Mouse (Mus musculus) MN1 (cell line): ENCODE results near the gene Ripply3.

Source experiments
- DNase-seq: peaks from one replicate; pipeline ENCODE4 v3.0.0-alpha.2; 2016; ENCODE audit warnings: low spot score

Gene Ripply3

DNA sequence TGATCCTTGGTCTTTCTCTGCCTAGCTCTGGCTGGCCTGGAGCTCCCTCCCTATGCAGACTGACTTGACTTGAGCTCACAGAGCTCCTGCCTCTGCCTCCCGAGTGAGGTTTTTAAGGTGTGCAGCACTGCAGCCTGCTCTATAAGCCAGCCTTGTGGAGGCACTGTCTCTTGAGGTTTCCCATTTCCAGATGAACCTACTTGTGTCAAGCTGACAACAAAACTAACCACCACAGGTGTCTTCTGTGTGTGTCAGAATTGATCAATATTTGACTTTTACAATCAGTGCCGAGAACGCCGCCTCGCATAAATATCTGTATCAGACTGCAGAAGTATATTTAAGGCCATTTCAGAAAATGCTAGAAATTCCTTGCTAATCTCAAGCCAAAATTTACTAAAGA, 13.6 kb upstream of the Ripply3 start:
- DNase-seq: no peak

DNA sequence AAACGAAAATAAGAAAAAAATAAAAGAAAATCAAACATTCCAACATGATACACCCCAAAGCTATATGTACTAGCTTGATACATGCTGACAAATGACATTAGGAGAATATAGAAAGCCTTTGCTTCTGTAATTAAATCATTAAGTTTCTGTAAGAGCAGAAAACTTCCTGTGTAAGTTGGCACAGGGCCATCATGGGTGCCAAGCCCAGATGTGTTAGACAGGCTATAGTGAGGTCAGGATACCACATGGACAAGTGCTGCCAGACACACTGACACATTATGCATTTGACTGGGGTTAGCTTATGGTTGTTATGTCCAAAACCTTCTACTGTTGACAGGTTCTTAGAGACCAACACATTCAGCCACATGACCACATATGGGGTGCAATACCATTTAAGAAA, 13.0 kb upstream of the Ripply3 start:
- no peak for DNase-seq

DNA sequence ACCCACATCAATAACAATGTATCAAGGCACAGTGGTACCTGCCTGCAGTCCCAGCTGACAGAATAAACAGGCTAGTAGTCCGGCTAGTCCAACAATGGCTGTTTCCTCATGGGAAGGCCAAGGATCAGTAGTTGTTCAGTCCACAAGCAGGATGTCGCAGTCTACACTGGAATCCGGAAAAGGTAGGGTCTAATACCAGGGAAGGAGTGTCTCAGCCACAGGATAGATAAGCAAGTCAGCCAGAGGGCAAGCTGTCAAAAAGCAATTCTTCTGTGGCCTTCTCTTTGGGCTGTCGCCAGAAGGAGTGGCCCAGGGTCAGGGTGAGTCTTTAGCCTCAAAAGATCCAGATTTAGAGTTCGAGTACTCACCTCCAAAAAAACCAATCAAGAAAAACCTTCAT, 10.5 kb upstream of the Ripply3 start:
- DNase-seq: no peak

DNA sequence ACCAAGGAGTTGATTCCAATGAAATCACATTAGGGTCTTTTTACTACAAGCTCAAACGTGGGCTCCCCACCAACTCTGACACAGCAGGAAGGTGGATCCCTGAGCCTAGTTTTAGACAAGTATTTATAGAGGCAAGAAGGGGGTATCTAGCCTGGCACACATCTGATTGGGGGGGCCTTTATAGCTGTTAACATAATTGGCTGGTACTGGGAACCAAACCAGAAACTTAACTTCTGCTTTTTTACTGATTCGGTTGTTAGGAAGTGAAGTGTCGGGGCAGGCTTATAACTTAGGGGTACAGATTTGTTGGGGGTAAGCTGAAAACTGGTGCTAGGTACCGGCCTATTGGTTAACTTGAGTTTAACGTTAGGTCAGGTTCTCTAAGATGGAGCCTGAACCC, 8.0 kb upstream of the Ripply3 start:
- no peak for DNase-seq

DNA sequence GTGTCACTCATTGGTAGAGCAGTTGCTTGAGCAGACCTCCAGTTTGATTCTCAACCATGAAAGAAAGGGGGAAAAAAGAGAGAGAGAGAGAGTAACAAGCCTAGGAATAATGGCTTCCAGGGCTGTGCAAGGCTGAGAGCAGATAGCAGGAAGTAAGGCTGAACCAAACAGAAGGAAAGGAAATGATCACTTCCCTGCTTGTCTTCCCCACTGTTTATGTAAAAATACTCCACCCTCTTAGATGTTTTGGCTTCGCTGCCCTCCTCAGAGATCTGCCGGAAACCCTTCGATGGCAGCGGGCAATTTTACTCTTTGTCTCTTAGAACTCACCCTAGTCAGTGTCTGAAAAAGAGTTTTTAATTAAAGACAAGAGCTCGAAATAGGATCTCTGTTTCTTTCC, 4.5 kb upstream of the Ripply3 start:
- DNase-seq: no peak

DNA sequence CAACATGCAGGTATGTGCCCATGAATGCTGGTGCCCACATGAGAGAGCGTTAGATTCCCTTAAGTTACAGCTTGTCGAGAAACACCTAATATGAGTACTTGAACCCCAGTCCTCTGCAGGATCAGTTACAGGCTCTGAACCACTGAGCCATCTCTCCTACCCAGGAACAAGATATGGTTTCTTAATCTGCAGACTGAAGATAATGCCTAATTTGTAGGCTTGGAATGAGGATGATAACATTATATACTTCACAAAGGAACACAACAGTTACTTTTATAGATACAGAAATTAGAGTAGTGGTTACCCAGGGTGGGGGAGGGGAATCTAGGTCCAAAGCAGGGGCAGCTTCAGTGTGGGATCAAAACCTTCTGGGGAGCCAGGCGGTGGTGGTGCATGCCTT, 2.2 kb upstream of the Ripply3 start:
- DNase-seq: no peak

DNA sequence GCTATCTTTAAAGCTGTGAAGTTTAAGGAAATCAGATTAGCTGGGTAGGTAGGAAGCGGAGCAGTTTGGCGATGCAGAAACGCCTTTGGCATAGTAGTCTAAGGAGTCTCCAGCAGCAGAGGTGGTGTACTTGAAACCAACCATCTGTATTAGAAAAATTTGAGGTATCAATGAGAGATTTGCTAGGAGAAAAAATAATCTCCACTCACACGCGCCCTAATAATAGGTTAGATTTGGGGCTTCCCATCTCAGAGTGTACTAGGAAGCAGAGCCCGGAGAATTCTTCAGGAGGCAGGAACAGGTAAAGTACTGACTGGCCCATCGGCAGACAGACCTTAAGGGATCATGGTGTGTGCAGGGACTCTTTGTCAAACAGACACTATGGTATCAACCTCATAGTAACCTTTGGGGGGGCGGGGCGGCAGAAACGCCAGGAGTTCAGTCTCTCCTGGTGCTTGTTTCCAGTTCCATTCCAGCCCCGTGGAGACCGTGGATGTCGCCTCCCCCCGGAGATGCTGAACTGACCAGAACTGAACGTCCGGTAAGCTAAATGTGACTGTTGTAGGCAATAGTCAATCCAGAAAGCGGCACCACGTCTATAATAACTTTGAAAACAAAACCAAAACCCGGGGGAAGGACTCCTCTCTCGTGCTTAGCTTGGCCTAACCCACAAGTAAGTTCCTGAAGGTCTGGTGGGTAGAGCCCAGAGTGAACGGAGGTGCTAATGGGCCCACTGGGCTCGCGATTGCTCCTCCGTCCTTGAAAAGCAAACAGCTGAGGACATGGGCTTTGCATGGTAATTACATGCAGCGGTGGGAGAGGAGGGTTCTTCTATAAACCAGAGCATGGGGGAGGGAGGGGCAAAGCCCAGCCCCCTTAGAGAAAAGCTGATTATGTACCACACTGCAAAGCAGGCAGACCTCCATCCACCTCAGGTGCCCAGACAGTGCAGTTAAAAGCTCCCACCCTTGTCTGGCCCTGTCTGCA, 954 bp downstream of the Ripply3 start:
- DNase-seq: no peak

DNA sequence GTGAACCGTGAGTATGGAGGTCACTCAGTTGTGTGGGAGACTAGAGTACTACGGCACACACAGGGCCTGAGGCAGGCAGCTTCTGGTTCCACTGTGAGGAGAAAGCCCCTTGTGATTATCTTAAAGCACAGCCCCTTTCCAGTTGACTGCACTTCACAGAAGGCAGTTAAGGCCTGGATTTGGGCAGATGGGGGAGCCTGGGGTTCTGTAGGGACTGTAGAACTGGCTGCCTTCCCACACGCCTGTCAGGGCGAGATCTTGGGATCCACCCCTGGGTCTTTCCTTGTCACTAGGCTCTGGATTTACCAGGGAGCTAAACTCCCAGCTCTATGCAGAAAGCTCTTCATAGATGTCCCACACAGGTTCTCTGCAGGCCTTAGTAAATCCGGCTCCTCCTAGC, 2.2 kb downstream of the Ripply3 start:
- DNase-seq: peak; percentile 35

DNA sequence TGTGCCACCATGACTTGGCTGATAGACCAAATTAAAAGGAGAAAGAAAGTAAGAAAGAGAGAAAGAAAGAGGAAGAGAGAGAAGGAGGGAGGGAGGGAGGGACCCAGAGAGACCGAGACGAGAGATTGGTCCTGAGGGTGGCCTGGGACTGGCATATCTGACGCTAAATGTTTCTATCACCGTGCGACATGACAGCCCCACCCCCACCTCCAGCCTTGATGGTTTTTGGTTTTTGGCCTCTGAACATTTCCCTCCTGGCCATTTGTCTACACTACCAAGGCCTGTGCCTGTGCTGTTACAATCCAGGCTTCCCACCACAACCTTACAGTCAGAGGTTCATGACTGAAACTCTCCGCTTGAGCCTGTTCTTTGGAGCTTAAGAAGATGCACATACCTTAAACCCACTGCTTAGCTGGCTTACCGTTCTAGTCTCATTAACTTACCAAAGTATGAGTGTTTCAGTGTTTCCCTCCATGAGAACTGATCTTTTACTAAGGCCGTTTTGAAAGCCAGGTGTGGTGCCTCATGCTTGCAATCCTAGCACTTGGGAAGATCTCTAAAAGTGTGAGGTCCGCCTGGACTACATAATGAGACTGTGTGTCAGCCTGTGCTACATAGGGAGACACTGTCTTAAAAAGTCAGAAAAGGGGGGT, 3.1 kb downstream of the Ripply3 start:
- DNase-seq: no peak

DNA sequence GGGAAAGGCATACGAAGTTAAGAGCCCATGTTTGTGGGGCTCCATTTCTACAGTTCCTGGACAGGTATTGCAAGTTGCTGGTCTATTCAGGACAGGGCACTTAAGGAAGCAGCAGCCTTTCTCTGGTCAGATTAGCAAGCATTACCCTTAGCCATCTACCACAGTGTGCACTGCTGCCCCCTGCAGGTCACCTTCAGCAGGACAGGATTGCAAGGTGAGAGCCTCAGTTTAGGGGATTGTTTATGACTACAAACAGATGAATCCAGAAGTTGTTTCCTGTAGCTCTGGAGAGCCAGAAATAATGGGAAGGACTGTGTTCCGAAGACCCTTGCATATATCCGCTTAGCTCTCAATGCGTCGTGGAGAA, 3.6 kb downstream of the Ripply3 start:
- peak; percentile 48 for DNase-seq

DNA sequence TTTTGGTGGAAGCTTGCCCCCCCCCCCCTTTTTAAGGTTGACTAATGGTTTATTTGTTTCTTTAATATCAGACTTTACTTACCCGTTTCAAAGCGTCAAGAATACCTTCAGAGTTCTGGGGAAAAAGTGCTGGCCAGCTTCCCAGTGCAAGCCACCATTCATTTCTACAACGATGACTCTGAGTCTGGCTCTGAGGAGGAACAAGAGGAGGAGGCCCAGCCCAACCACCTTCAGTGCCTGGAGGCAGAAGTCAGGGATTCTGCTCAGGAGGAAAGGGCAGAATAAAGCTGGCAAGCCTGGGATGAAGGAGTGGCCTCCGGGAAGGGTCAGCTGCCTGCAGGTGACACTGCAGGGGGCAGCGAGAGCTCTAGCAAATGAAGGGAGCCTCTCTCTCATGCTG, 7.4 kb downstream of the Ripply3 start:
- DNase-seq: no peak

DNA sequence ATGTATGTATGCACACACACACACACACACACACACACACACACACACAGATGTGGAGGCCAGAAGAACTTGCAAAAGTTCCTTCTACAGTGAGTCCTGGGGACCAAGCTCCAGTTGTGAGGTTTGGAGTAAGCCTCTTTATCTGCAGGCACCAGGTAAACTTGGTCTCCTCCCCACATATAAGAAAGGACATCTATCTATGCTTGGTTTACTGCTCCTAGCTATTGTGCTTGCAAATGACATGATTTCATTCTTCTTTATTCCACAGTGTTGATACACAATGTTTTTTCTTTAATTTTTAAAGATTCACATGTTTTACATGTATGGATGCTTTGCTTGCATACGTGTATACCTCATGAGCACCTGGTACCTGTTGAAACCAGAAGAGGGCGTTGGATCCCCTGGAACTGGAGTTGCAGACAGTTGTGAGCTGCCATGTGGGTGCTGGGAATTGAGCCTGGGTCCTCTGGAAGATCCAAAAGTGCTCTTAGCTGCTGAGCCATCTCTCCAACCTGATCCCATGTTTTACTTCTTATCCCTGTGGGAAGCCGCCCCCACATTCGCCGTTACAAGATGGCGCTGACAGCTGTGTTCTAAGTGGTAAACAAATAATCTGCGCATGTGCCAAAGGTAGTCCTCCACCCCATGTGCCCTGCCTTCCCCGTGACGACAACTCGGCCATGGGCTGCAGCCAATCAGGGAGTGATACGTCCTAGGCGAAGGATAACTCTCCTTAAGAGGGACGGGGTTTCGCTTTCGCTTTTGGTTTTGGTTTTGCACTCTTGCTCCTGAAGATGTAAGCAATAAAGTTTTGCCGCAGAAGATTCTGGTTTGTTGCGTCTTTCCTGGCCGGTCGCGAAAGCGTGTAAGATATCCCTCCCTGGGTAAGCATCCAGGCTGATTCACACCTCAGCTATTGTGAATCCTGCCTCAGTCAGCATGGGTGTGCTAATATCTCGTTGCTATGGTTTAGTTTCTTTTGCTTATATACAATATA, 11.2 kb downstream of the Ripply3 start:
- peak; percentile 49 for DNase-seq

DNA sequence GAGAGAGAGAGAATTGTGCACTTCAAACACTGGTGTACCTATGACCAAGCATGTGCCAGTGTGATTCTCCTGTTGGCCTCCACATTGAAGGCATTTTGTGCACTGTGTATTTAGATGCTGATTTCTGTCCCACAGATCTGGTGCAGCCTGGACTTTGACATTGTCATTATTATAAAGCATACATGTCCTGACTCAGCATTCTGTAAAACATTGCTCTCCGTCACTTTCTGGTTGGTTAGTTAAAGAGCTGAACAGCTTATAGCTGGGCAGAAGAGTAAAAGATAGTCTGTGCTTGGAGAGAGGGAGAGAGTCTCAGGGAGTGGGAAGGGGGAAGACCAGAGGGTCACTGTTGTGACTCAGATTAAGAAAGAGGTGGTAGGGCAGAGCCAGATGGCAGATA, 17.5 kb downstream of the Ripply3 start:
- DNase-seq: no peak

DNA sequence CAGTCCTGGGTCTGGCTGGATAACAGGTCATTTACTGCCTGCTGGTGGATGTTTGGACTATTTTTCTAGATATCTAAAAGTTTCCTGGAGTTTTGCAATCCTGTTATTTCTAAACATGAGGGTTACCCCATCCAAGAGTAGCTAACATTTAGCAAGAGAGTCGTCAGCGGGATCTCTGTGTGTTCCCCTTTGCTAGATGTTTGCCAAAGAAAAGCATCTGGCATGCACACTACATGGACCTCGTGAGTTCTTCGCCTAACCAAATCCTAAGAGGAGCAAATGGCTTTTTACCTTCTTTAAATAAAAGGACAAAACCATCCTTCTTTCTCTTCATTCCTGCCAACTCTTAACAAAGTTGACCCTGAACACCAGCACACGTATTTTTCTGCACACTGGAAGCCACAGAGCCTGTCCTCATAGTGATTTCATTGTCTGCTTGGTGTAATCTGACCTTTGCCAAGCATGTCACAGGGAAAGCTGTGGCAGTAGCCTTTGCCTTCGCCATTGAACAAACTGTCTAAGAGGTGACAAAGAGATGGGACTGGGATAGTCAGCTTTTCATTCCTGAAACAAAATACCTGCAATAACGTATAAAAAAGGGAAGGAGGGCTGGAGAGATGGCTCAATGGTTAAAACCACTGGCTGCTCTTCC, 19.0 kb downstream of the Ripply3 start:
- no peak for DNase-seq

DNA sequence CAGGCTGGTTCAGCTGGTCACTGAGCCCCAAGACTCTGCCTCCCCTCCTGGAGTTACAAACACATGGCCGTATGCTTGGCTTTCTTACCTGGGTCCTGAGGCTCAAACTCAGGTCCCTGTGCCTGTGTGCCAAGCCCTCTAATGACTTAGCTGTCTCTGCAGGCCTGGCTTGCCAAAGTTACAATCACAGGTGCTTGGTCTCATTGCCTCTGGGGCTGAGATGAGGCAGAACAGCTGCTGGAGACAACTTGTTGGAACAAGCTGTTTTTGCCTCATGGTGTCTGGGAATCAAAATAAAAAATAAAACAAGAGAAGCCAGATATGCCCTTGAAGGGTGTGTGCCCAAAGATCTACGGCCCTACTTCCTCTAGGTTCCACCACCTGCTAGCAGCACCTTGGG, 20.6 kb downstream of the Ripply3 start:
- no peak for DNase-seq

DNA sequence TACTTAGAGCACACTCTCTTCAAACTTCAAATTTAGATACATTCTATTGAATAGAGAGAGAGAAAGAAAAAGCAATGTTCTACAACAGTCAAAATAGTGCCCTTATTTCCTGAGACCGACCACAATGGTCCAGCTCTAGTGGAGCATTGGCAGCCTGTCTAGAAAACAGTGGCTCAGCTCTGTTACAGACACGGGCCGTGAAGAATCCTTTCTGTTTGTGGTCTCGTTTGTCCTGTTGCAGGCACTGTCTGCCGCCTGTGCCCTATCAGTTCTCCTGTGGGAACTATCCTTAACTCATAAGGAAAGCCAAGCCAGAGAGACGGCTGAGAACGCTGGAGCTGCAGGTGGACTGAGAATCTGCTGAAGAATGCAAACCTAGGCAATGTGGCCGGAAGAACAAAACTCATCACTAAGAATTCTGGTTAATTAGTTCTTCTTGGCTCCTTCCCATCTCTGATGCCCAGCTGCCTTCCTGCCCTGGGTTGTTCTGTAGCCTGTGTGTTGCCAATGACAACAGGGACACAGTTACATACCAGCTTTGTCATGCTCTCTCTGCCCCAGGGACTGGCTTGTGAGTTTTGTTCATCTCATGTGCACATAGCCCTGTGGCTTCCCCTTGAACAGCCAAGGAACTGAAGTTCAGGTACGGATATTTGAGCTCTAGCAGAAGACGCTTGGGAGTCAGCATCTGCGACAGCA, 21.5 kb downstream of the Ripply3 start:
- DNase-seq: peak; percentile 64

DNA sequence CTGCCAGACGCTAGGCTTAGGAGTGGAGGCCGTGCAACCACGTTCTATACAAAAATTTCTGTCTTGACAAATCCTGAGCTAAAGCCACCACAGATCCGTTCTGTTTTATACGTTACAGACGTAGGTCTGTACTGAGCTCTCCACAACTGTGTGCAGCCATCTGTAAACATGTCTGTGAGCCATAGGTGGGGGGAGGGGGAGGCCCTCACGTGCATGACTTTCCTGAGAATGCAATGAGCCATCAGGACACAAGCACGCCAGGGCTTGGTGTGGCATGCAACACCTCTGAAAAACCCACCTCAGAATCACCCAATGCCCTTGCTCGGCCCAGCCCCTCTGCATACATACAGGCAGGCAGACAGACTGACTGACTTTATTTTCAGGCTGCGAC, 22.1 kb downstream of the Ripply3 start:
- DNase-seq: peak; percentile 33

DNA sequence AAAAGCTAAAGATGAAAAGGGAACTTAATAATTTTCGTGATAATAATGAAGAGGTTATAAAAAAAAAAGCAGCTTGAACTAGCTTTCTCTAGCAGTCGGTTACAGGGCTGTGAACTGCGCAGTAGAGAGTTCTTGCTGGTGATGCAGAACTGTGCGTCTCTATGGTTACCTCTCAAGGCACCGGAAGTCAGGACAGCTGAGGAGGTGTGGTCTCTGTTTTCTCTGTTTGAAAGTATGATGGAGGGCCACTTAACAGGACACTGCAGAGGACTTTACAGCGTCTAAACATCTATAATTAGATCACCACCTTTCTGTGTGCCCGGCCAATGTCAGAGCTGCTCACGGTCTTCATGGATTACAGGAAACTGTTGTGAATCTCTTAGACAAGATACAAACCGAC, 26.2 kb downstream of the Ripply3 start:
- DNase-seq: peak; percentile 79

DNA sequence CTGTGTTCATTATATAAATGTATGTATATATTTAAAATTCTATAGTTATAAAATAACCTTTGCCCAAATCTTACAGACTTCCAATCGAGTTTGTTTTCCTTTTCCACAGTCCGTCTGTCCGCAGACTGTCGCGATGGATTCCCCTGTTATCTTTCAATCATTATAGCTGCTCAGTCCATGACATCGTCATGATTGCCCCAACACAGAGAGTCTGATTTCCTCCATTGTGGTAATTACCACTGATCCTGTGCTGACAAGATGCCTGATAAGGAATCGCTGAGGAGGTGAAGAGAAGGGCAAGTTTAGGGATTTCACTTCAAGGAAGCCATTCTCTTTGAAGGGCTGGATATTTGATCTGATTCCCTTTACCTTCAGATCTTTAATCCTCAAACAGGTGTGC, 27.8 kb downstream of the Ripply3 start:
- DNase-seq: no peak

DNA sequence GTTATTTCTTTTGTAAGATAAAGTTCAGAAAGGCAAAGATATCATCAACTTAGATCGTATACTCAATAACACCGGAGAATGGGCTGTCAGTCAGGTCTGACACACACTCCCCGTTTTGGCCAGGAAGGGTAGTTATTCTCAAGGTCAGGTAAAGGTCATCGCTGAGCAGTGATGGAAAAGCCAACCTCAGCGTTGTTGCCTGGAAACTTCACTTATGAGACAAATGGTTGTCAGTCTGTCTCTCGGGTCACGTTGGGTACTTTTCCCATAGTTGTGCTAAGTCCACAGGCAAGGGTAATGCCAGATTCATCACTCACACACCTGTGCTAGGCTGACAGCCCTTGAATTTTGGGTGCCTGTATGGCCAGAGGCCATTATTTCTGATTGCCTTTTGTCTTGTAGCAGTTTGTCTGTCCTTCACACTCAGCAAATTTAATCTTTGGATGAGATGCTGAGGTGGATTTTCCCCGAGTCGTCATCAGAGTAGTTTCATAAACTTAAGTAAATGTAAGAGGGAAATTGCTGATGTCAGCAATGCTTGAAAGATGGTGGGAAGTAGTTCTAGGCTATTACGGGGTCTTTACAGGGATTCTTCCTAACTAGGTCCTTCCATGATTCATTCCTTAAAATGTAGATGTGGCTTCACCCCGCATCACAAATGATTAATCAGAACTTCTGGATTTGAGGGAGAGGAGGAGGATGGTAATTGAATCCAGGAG, 28.7 kb downstream of the Ripply3 start:
- DNase-seq: no peak

DNA sequence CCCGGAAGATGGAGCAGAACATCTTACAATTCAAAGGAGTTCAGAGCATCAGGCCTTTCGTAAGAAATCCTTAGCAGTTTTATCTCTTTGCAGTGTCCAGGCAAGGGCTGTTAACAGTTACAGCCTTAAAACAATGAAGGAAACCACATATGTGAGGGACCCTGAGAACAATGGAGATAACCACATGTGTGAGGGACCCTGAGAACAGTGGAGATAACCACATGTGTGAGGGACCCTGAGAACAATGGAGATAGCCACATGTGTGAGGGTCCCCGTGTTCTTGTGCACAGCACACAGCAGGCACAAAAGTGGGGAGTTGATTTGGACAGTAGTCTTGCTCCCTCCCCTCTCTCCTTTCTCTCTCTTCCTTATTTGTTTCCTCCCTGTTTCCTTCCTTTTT, 29.9 kb downstream of the Ripply3 start:
- no peak for DNase-seq
